Mouse (Mus musculus) megakaryocyte, embryonic 14.5 days (primary cell): ENCODE data around the gene Hnrnpl.

Experiments
- FLI1 ChIP-seq: IDR thresholded peaks from 2 replicates; pipeline ENCODE4 v1.6.1; 2012; ENCODE audit warnings: low read length, inconsistent platforms, mixed read lengths
- GATA1 ChIP-seq: IDR thresholded peaks from 3 replicates; pipeline ENCODE4 v1.6.1; 2012; ENCODE audit warnings: mixed read lengths, low read length, inconsistent platforms, borderline replicate concordance

GRCm38 (mm10) chr7:28806869-28807268 is 1.5 kb upstream of the Hnrnpl start:
- TF ChIP-seq GATA1 (no peak), FLI1 (no peak)
